Mouse (Mus musculus): ENCODE results near the gene Gm16181. TPM values are rescaled to one million over a fixed set of nuclear protein-coding genes. Genes with fewer than 3 reads are reported as not detected.

Gm16181 gene
- total RNA-seq (2014; rRNA removed) = not detected in 2 replicates
- not detected in 2 replicates for polyA plus RNA-seq (2015; fragmentation: Nextera tagmentation; extraction: Ambion mirVana)

- Histone ChIP-seq H3K9ac (no peak within 1 kb of the TSS), H3K27ac (ENCODE audit: low read depth, low read length) (no peak within 1 kb of the TSS), H3K27me3 (ENCODE audit: insufficient read depth, low read length) (no peaks in the 10 kb centered on the region), H3K9me3 (ENCODE audit: low read length) (no peaks in the 10 kb centered on the region), H3K4me3 (ENCODE audit: low read depth, low read length) (no peak within 1 kb of the TSS), H3K4me1 (ENCODE audit: insufficient read depth) (no peaks in the 10 kb centered on the region), H3K4me2 (ENCODE audit: low read depth) (no peak within 1 kb of the TSS), H3K36me3 (ENCODE audit: insufficient read depth) (peaks cover 21% of the 10 kb centered on the region)
- no peak for TF ChIP-seq CTCF (IDR thresholded peaks at IDR 0.05; ENCODE audit: low read depth)
- ATAC-seq = no peak
- 80% methylated on average over 25 of the region's 28 CpGs for whole genome bisulfite sequencing
- no peak for DNase-seq
These were observed at the start of gene Gm16181 for GRCm38 (mm10) chr17:35220156-35220952. Gene Gm16181, plus strand, starts transcription at chr17:35220834.

- H3K9ac ChIP-seq = no peak overlapping the region
- 69% methylated on average over 11 of the region's 11 CpGs for WGBS
These were observed 48.0 kb upstream of the Gm16181 start for GRCm38 (mm10) chr17:35172445-35173234.

GRCm38 (mm10) chr17:35173329-35173728, 47.3 kb upstream of the Gm16181 start:
- 68% methylated on average over 3 of the region's 3 CpGs for WGBS
- H3K9ac ChIP-seq = no peak overlapping the region
- H3K4me2 ChIP-seq (ENCODE audit: low read depth) = no peak overlapping the region
- H3K36me3 ChIP-seq (ENCODE audit: insufficient read depth) = no peaks in the 10 kb centered on the region
- no peaks in the 10 kb centered on the region for H3K9me3 ChIP-seq (ENCODE audit: low read length)
- no peaks in the 10 kb centered on the region for H3K27me3 ChIP-seq (ENCODE audit: insufficient read depth, low read length)
- H3K4me1 ChIP-seq (ENCODE audit: insufficient read depth) = no peaks in the 10 kb centered on the region
- ATAC-seq = no peak
- no peak for TF ChIP-seq CTCF (IDR thresholded peaks at IDR 0.05; ENCODE audit: low read depth)
- no peak overlapping the region for H3K4me3 ChIP-seq (ENCODE audit: low read depth, low read length)
- no peak for DNase-seq
- no peak overlapping the region for H3K27ac ChIP-seq (ENCODE audit: low read depth, low read length)

More at GRCm38 (mm10) chr17:35172445-35173234, 48.0 kb upstream of the Gm16181 start:
- H3K27ac ChIP-seq (ENCODE audit: low read depth, low read length) = no peak overlapping the region
- H3K4me3 ChIP-seq (ENCODE audit: low read depth, low read length) = no peak overlapping the region
- DNase-seq (no peak), ATAC-seq (no peak)
- no peaks in the 10 kb centered on the region for H3K36me3 ChIP-seq (ENCODE audit: insufficient read depth)
- no peaks in the 10 kb centered on the region for H3K27me3 ChIP-seq (ENCODE audit: insufficient read depth, low read length)
- no peak for TF ChIP-seq CTCF (IDR thresholded peaks at IDR 0.05; ENCODE audit: low read depth)
- H3K9me3 ChIP-seq (ENCODE audit: low read length) = no peaks in the 10 kb centered on the region
- H3K4me1 ChIP-seq (ENCODE audit: insufficient read depth) = no peaks in the 10 kb centered on the region
- H3K4me2 ChIP-seq (ENCODE audit: low read depth) = no peak overlapping the region

- WGBS = 69% methylated on average over 8 of the region's 8 CpGs
- H3K27me3 ChIP-seq (ENCODE audit: insufficient read depth, low read length) = no peaks in the 10 kb centered on the region
- H3K4me1 ChIP-seq (ENCODE audit: insufficient read depth) = no peaks in the 10 kb centered on the region
- ATAC-seq (no peak), DNase-seq (no peak)
- no peak overlapping the region for H3K9ac ChIP-seq
- H3K27ac ChIP-seq (ENCODE audit: low read depth, low read length) = no peak overlapping the region
- no peak overlapping the region for H3K4me3 ChIP-seq (ENCODE audit: low read depth, low read length)
- H3K4me2 ChIP-seq (ENCODE audit: low read depth) = no peak overlapping the region
- no peaks in the 10 kb centered on the region for H3K9me3 ChIP-seq (ENCODE audit: low read length)
- no peaks in the 10 kb centered on the region for H3K36me3 ChIP-seq (ENCODE audit: insufficient read depth)
- TF ChIP-seq CTCF (IDR thresholded peaks at IDR 0.05; ENCODE audit: low read depth) = no peak
These were observed 46.2 kb upstream of the Gm16181 start for GRCm38 (mm10) chr17:35174201-35174977.

- Histone ChIP-seq H3K4me3 (ENCODE audit: low read depth, low read length) (no peak overlapping the region), H3K4me1 (ENCODE audit: insufficient read depth) (no peaks in the 10 kb centered on the region), H3K27me3 (ENCODE audit: insufficient read depth, low read length) (no peaks in the 10 kb centered on the region), H3K4me2 (ENCODE audit: low read depth) (no peak overlapping the region), H3K9me3 (ENCODE audit: low read length) (no peaks in the 10 kb centered on the region), H3K9ac (no peak overlapping the region), H3K27ac (ENCODE audit: low read depth, low read length) (no peak overlapping the region), H3K36me3 (ENCODE audit: insufficient read depth) (no peaks in the 10 kb centered on the region)
- ATAC-seq (no peak), DNase-seq (no peak)
- WGBS = 85% methylated on average over 6 of the region's 6 CpGs
- no peak for TF ChIP-seq CTCF (IDR thresholded peaks at IDR 0.05; ENCODE audit: low read depth)
These were observed 45.3 kb upstream of the Gm16181 start for GRCm38 (mm10) chr17:35175382-35175781.

- whole genome bisulfite sequencing = 45% methylated on average over 2 of the region's 2 CpGs
- Histone ChIP-seq H3K4me1 (ENCODE audit: insufficient read depth) (no peaks in the 10 kb centered on the region), H3K36me3 (ENCODE audit: insufficient read depth) (no peaks in the 10 kb centered on the region), H3K9ac (no peak within 1 kb of the TSS), H3K27ac (ENCODE audit: low read depth, low read length) (no peak within 1 kb of the TSS), H3K27me3 (ENCODE audit: insufficient read depth, low read length) (no peaks in the 10 kb centered on the region), H3K9me3 (ENCODE audit: low read length) (no peaks in the 10 kb centered on the region), H3K4me2 (ENCODE audit: low read depth) (no peak within 1 kb of the TSS), H3K4me3 (ENCODE audit: low read depth, low read length) (no peak within 1 kb of the TSS)
- DNase-seq (no peak), ATAC-seq (no peak)
- no peak for TF ChIP-seq CTCF (IDR thresholded peaks at IDR 0.05; ENCODE audit: low read depth)
These were observed 44.7 kb upstream of the Gm16181 start, which contains the start of gene Aif1 for GRCm38 (mm10) chr17:35175968-35176367. Gene Aif1, minus strand, starts transcription at chr17:35176068.

All from forebrain, postnatal 0 days (tissue).